Mouse (Mus musculus) forebrain, embryonic 14.5 days (tissue): ENCODE results near the gene Otog. TPM values are rescaled to one million over a fixed set of nuclear protein-coding genes. Genes with fewer than 3 reads are reported as not detected.

Experiments
- ATAC-seq: fragments of 200-750 bp; cut with Nextera tagmentation; 2 replicates; pipeline ENCODE4 v1.8.0; 2017; ENCODE audit warnings: mild to moderate bottlenecking, moderate library complexity
- DNase-seq: peaks from one replicate; pipeline ENCODE4 v3.0.0-alpha.2; 2015; ENCODE audit warnings: low spot score
- H3K27ac ChIP-seq: fragments of 300-500 bp; sonication (generic); 2 replicates; pipeline ENCODE4 v1.5.1; 2014; ENCODE audit warnings: low read depth, mild to moderate bottlenecking, control low read depth, low read length, moderate library complexity
- H3K27me3 ChIP-seq: fragments of 300-500 bp; sonication (generic); replicated peaks from 2 replicates; pipeline ENCODE4 v1.6.1; 2014; ENCODE audit warnings: low read length, control low read depth, mixed read lengths; ENCODE audit not compliant: control insufficient read depth, insufficient read depth
- H3K36me3 ChIP-seq: fragments of 300-500 bp; sonication (generic); 2 replicates; pipeline ENCODE4 v1.6.1; 2014; ENCODE audit warnings: low read length, control low read depth; ENCODE audit not compliant: control insufficient read depth, insufficient read depth
- H3K4me1 ChIP-seq: fragments of 300-500 bp; sonication (generic); 2 replicates; pipeline ENCODE4 v1.6.1; 2014; ENCODE audit warnings: antibody characterized with exemption, low read length, control low read depth; ENCODE audit not compliant: control insufficient read depth, insufficient read depth
- H3K4me2 ChIP-seq: fragments of 300-500 bp; sonication (generic); 2 replicates; pipeline ENCODE4 v1.6.1; 2014; ENCODE audit warnings: mild to moderate bottlenecking, control low read depth, low read length
- H3K4me3 ChIP-seq: fragments of 300-500 bp; sonication (generic); 2 replicates; pipeline ENCODE4 v1.5.1; 2014; ENCODE audit warnings: low read depth, low read length, control low read depth
- H3K9ac ChIP-seq: fragments of 300-500 bp; sonication (generic); 2 replicates; pipeline ENCODE4 v1.6.1; 2014; ENCODE audit warnings: mild to moderate bottlenecking, low read length, control low read depth, moderate library complexity
- H3K9me3 ChIP-seq: fragments of 300-500 bp; sonication (generic); replicated peaks from 2 replicates; pipeline ENCODE4 v1.6.1; 2016; ENCODE audit warnings: low read length, control low read depth, mixed read lengths; ENCODE audit not compliant: control insufficient read depth
- WGBS: fragments of 180-500 bp; shearing (Covaris S2); extraction: QIAGEN DNeasy Blood & Tissue Kit; methylation state at CpG from one replicate; pipeline ENCODE4 v1.1.7; 2014; 5-methylcytosine and 5-hydroxymethylcytosine counted together
- polyA plus RNA-seq: library from polyadenylated mRNA; unstranded; fragments of >200 nt; fragmentation: Nextera tagmentation; extraction: Ambion mirVana; gene quantifications from 2 replicates; pipeline ENCODE4 v1.2.1, GENCODE M21; 2014

Gene Otog
- polyA plus RNA-seq, 1 experiment from 2014 or later: not detected

GRCm38 (mm10) chr7:46286391-46286790, 45.6 kb downstream of the Otog start:
- DNase-seq (no peak), ATAC-seq (no peak)
- no peak overlapping the region for H3K4me3 ChIP-seq
- H3K9ac ChIP-seq: no peak overlapping the region
- no peaks in the 10 kb centered on the region for H3K4me1 ChIP-seq
- H3K27me3 ChIP-seq: no peaks in the 10 kb centered on the region
- H3K27ac ChIP-seq: no peak overlapping the region
- no peak overlapping the region for H3K4me2 ChIP-seq
- H3K36me3 ChIP-seq: no peaks in the 10 kb centered on the region
- 91% methylated on average over 4 of the region's 4 CpGs for WGBS
- no peaks in the 10 kb centered on the region for H3K9me3 ChIP-seq

DNA sequence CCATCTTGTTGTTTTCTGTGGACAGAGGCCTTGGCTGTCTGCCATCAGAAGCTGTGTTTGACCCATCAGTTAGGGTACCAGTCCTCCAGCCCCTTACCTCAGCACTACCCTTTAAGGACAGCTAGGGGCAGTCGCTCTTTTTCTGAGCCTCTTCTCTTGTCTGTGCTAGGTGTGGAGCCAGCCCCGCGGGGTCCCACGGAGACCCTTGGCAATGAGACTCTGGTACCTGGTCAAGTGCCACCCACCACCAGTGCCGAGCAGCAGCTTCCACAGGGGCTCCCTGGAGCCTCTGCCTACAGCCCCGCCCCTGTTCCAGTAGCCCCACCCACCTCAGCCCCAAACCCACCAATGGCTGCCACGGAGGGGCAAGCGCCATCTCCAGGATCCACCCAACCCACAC, 46.3 kb downstream of the Otog start:
- Histone ChIP-seq H3K27me3 (no peaks in the 10 kb centered on the region), H3K4me3 (no peak overlapping the region), H3K27ac (no peak overlapping the region), H3K9ac (no peak overlapping the region), H3K4me1 (no peaks in the 10 kb centered on the region), H3K36me3 (no peaks in the 10 kb centered on the region), H3K4me2 (no peak overlapping the region), H3K9me3 (no peaks in the 10 kb centered on the region)
- DNase-seq (no peak), ATAC-seq (no peak)
- 32% methylated on average over 7 of the region's 8 CpGs for WGBS

DNA sequence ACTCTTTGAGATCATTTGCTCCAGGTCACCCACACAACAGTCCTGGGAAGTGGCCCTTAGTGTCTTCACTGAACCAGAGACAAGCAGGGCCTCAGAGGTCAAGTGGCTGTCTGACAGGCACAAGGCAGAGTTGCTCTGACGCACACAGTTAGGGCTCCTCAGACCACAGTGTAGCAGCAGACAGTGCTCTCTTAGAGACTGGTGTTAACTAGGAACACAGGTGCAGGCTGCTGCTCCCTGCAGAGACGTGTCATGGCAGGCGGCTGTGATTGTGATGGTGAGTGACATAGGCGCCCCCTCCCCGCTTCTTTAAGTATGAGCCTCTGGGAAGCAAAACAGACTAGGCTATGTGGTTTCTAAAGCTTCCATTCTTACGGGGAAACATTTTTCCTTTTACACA, 55.5 kb downstream of the Otog start:
- Histone ChIP-seq H3K27me3 (no peaks in the 10 kb centered on the region), H3K9me3 (no peaks in the 10 kb centered on the region), H3K4me1 (no peaks in the 10 kb centered on the region), H3K4me2 (no peak overlapping the region), H3K27ac (no peak overlapping the region), H3K36me3 (no peaks in the 10 kb centered on the region), H3K9ac (no peak overlapping the region), H3K4me3 (no peak overlapping the region)
- peak; percentile 23 for DNase-seq
- ATAC-seq: no peak
- 34% methylated on average over 6 of the region's 6 CpGs for WGBS

- ATAC-seq (no peak), DNase-seq (no peak)
- WGBS: 80% methylated on average over 12 of the region's 12 CpGs
- Histone ChIP-seq H3K9ac (no peak overlapping the region), H3K27me3 (no peaks in the 10 kb centered on the region), H3K36me3 (no peaks in the 10 kb centered on the region), H3K9me3 (no peaks in the 10 kb centered on the region), H3K27ac (no peak overlapping the region), H3K4me1 (no peaks in the 10 kb centered on the region), H3K4me3 (no peak overlapping the region), H3K4me2 (no peak overlapping the region)
Observed at GRCm38 (mm10) chr7:46301031-46301632, 60.3 kb downstream of the Otog start.

- H3K4me3 ChIP-seq: no peak overlapping the region
- no peaks in the 10 kb centered on the region for H3K4me1 ChIP-seq
- H3K9me3 ChIP-seq: no peaks in the 10 kb centered on the region
- no peak overlapping the region for H3K27ac ChIP-seq
- no peak for DNase-seq
- H3K9ac ChIP-seq: no peak overlapping the region
- no peak overlapping the region for H3K4me2 ChIP-seq
- no peaks in the 10 kb centered on the region for H3K36me3 ChIP-seq
- H3K27me3 ChIP-seq: no peaks in the 10 kb centered on the region
- no peak for ATAC-seq
- WGBS: 39% methylated on average over 6 of the region's 6 CpGs
Observed at GRCm38 (mm10) chr7:46313486-46313885, 72.7 kb downstream of the Otog start.

GRCm38 (mm10) chr7:46314220-46315009, 73.6 kb downstream of the Otog start:
- WGBS: 38% methylated on average over 5 of the region's 6 CpGs

DNA sequence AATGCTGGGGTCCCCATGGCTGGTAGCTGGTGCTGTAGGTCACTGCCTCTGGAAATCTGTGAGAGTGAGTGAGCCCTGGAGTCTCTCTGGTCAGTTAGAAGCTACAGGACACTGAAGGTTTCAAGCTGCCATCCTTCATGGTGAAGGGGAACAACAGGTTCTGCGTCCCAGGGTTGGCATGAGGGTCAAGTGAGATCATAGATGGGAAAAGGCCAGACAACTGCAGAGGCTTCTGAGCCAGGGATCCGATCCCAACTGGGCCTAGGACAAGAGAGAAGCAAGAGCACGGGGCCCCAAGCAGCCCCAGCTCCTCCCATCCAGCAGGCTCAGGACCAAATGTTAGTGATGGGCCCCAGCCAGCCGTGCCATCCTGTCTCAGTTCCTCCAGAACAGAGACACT, 74.9 kb downstream of the Otog start:
- ATAC-seq: no peak

More at GRCm38 (mm10) chr7:46314220-46315009, 73.6 kb downstream of the Otog start:
- Histone ChIP-seq H3K36me3 (no peaks in the 10 kb centered on the region), H3K4me1 (no peaks in the 10 kb centered on the region), H3K9me3 (no peaks in the 10 kb centered on the region), H3K4me3 (no peak overlapping the region), H3K27me3 (no peaks in the 10 kb centered on the region), H3K9ac (no peak overlapping the region), H3K27ac (no peak overlapping the region), H3K4me2 (no peak overlapping the region)
- ATAC-seq: no peak
- no peak for DNase-seq

GRCm38 (mm10) chr7:46316948-46317347, 76.2 kb downstream of the Otog start:
- Histone ChIP-seq H3K9ac (no peak overlapping the region), H3K27me3 (no peaks in the 10 kb centered on the region), H3K4me3 (no peak overlapping the region), H3K4me1 (no peaks in the 10 kb centered on the region), H3K4me2 (no peak overlapping the region), H3K27ac (no peak overlapping the region), H3K36me3 (no peaks in the 10 kb centered on the region), H3K9me3 (no peaks in the 10 kb centered on the region)
- WGBS: 27% methylated on average over 7 of the region's 7 CpGs
- no peak for ATAC-seq
- peak; percentile 2 for DNase-seq

More for the DNA sequence above, 74.9 kb downstream of the Otog start:
- Histone ChIP-seq H3K9ac (no peak overlapping the region), H3K4me2 (no peak overlapping the region), H3K27me3 (no peaks in the 10 kb centered on the region), H3K36me3 (no peaks in the 10 kb centered on the region), H3K9me3 (no peaks in the 10 kb centered on the region), H3K4me1 (no peaks in the 10 kb centered on the region), H3K4me3 (no peak overlapping the region), H3K27ac (no peak overlapping the region)
- DNase-seq: no peak
- WGBS: 79% methylated on average over 4 of the region's 4 CpGs

- DNase-seq (no peak), ATAC-seq (no peak)
- Histone ChIP-seq H3K4me1 (no peaks in the 10 kb centered on the region), H3K27me3 (no peaks in the 10 kb centered on the region), H3K9ac (no peak overlapping the region), H3K27ac (no peak overlapping the region), H3K4me3 (no peak overlapping the region), H3K4me2 (no peak overlapping the region), H3K9me3 (no peaks in the 10 kb centered on the region), H3K36me3 (no peaks in the 10 kb centered on the region)
- WGBS: 82% methylated on average over 3 of the region's 3 CpGs
Observed at GRCm38 (mm10) chr7:46321242-46321641, 80.5 kb downstream of the Otog start.
